Mouse (Mus musculus) right cerebral cortex, adult 2 months (tissue): ENCODE results near the gene Ptchd3.
A peak's percentile ranks its signal among the peaks of the same experiment; 100 is the strongest.

Source experiments
- DNase-seq, 2 experiments: peaks; one replicate each; pipeline ENCODE4 v3.0.0; 2021 to 2022; ENCODE audit warnings: low spot score in 2 of 2

Gene Ptchd3

GRCm38 (mm10) chr11:121829947-121830346 lies at the start of gene Ptchd3:
Gene Ptchd3 (plus strand): TSS chr11:121830247.
- no peak for DNase-seq

- no peak for DNase-seq
Observed at GRCm38 (mm10) chr11:121781831-121782230, 48.2 kb upstream of the Ptchd3 start.

GRCm38 (mm10) chr11:121787456-121787855 lies 42.6 kb upstream of the Ptchd3 start:
- no peak for DNase-seq

GRCm38 (mm10) chr11:121789566-121789965 lies 40.5 kb upstream of the Ptchd3 start:
- DNase-seq, result no peak

- DNase-seq, result no peak
Observed at GRCm38 (mm10) chr11:121790671-121791094, 39.4 kb upstream of the Ptchd3 start.

GRCm38 (mm10) chr11:121791446-121791845 lies 38.6 kb upstream of the Ptchd3 start:
- no peak for DNase-seq

- DNase-seq, result no peak
Observed at GRCm38 (mm10) chr11:121791991-121792390, 38.1 kb upstream of the Ptchd3 start.

- no peak for DNase-seq
Observed at GRCm38 (mm10) chr11:121793530-121793929, 36.5 kb upstream of the Ptchd3 start.

- no peak for DNase-seq
Observed at GRCm38 (mm10) chr11:121794186-121794585, 35.9 kb upstream of the Ptchd3 start.

GRCm38 (mm10) chr11:121794591-121795199 lies 35.4 kb upstream of the Ptchd3 start:
- DNase-seq, result no peak

- DNase-seq, result no peak
Observed at GRCm38 (mm10) chr11:121795978-121796377, 34.1 kb upstream of the Ptchd3 start.

- DNase-seq, result no peak
Observed at GRCm38 (mm10) chr11:121798591-121798990, 31.5 kb upstream of the Ptchd3 start.

- no peak for DNase-seq
Observed at GRCm38 (mm10) chr11:121799746-121800299, 30.2 kb upstream of the Ptchd3 start.

- no peak for DNase-seq
Observed at GRCm38 (mm10) chr11:121802743-121803142, 27.3 kb upstream of the Ptchd3 start.

- no peak for DNase-seq
Observed at GRCm38 (mm10) chr11:121804258-121805027, 25.6 kb upstream of the Ptchd3 start.

GRCm38 (mm10) chr11:121808204-121808852 lies 21.7 kb upstream of the Ptchd3 start:
- DNase-seq, result peak; percentile 91

- DNase-seq, result no peak
Observed at GRCm38 (mm10) chr11:121808866-121809265, 21.2 kb upstream of the Ptchd3 start.

- no peak for DNase-seq
Observed at GRCm38 (mm10) chr11:121845923-121846322, 15.9 kb downstream of the Ptchd3 start.

GRCm38 (mm10) chr11:121847790-121848299 lies 17.8 kb downstream of the Ptchd3 start:
- DNase-seq, result peak; percentile 41 to 48
